Mouse (Mus musculus) erythroblast, embryonic 14.5 days (primary cell): ENCODE data around the gene C1ql1.

Experiments
- GATA1 ChIP-seq: IDR thresholded peaks from 2 replicates; pipeline ENCODE4 v1.6.1; 2012; ENCODE audit warnings: low read length, inconsistent platforms, mixed read lengths
- TAL1 ChIP-seq: IDR thresholded peaks from 3 replicates; pipeline ENCODE4 v1.6.1; 2012; ENCODE audit warnings: low read length, inconsistent platforms, mixed read lengths

DNA sequence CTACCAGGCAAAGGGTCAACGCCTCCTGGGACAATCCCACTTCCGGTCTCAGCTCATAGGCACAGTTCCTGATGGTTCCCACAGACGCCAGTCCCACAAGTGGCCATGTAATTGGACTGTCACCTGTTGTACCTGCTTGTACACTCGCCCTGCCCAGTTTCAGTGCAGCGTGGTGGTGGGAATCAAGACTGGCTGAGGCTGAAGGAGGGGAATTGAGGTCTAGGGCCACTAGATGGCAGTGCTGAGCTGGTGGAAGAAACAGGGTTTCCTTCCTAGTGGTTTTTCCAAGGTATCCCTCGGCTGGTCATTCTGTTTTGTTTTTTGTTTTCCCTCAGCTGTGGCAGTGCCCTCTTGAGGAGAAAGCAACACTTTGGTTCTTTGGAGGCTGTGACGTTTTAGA, 45.7 kb downstream of the C1ql1 start, which contains the start of gene Gfap:
- TF ChIP-seq GATA1 (no peak), TAL1 (no peak)
